Mouse (Mus musculus): ENCODE measurements around the gene Glis1.

The Glis1 gene

DNA sequence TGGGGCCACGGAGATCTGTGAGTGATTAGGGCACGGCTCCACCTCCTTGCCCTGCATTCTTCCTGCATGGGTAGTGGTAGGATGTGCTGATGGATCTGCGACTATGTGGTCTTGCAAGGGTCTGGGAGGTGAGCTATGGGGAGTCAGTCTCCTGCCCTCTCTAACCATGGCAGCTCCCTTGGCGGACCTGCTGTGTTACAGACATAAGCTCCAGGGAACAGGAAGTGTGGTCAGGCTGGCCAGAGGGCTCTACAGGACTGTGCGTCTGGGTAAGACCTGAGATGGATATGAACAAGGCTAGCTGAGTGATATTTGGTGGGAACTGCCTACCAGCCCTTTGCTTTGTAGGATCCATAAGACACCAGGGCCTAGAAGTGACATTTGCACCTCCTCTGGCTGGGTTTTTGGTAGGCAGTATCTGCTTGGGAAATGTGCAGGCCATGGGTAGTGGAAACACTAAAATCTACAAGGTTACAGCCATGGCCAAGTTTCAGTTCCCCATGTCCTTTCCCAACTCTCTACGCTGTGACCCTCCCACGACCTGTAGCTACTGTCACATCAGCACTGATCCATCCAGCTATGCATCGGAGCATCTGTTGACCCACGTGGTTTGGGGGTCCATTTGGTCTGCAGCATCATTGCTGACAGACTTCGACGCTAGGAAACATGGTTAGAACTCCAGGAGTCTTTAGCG is 142.9 kb downstream of the Glis1 start:
- no peak for ATAC-seq (ENCODE audit: low TSS enrichment)

DNA sequence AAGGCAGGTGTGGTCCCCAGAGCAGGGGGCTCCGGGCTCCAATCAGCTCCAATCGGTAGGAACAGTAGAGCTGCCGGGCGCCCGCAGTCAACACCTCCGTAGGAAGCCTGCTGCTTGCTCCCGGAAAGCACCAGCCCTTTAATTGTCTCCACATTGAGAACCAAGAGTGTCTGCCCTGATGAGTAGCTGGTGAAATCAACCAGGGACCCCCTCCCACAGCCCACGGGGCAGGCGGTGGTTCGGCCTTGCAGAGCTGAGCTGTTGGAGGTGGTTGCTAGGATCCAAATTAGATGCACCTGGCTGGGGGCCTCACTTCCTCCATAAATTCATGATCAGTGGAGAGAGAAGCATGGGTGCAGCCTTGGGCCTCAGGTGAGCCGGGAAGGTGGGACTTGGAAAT is 146.5 kb downstream of the Glis1 start:
- ATAC-seq (ENCODE audit: low TSS enrichment): no peak

- no peak for ATAC-seq (ENCODE audit: low TSS enrichment)
These were observed 152.0 kb downstream of the Glis1 start for GRCm38 (mm10) chr4:107586391-107586790.

GRCm38 (mm10) chr4:107588637-107589036 is 154.2 kb downstream of the Glis1 start:
- no peak; the same call in 1 of the 2 replicates for ATAC-seq (ENCODE audit: low TSS enrichment)

DNA sequence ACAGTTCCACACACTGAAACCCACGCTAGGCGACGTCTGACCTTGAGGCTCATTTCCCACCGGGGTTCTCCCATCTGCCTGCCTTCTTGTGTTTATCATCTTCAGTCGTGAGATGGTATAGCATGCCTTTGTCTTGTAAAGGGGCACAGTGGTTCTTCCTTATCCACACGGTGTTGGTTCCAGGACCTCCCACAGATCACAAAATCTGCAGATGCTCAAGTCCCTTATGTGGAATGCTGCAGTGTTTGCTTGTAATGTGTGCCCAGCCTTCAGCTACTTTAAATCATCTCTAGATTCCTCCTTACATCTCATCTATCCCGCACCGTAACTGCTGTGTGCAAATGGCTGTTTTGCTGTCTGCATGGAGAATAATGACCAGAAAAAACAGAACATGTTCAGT is 154.7 kb downstream of the Glis1 start:
- ATAC-seq (ENCODE audit: low TSS enrichment): peak; percentile 95

DNA sequence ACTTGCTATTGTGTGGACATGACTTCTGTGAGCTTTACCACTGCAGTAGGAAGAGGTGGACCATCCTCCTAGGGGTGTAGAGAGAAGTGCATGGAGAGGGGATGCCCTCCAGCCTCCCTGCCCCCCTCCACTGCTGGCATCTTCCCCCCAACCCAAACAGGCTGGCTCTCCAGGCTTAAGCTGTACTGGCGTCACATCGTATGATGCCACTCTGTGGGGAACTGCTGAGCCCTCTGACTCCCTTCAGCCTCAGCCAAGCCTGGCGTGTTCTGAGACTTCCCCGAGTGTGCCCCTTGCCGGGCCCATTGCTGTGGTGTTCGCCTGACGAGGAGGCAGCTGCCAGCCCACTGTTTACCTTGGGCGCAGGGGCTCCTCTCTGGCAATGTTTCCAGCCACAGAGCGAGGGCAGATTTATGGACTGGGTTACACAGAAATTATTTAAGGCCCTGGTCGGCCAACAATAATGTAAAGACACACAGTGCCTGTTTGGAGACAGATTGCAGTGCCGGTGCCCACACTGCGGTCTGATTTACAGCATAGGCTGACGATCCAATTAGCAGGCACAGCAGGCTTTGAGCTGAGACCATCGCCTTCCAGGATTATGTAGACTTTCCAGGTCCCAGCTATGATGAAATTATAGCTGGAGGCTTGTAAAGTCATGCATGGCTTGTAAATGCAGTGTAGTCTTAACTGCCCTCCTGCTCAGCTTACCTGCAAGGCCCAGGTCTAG is 156.6 kb downstream of the Glis1 start:
- no peak for ATAC-seq (ENCODE audit: low TSS enrichment)

- ATAC-seq (ENCODE audit: low TSS enrichment): no peak
These were observed 159.0 kb downstream of the Glis1 start for GRCm38 (mm10) chr4:107593426-107593825.

- ATAC-seq (ENCODE audit: low TSS enrichment): no peak
These were observed 163.0 kb downstream of the Glis1 start for GRCm38 (mm10) chr4:107597226-107597897.

- ATAC-seq (ENCODE audit: low TSS enrichment): peak; percentile 28; the same call in 1 of the 2 replicates
These were observed 163.6 kb downstream of the Glis1 start for GRCm38 (mm10) chr4:107597898-107598580.

- ATAC-seq (ENCODE audit: low TSS enrichment): peak; percentile 90
These were observed 164.2 kb downstream of the Glis1 start for GRCm38 (mm10) chr4:107598581-107598958.

DNA sequence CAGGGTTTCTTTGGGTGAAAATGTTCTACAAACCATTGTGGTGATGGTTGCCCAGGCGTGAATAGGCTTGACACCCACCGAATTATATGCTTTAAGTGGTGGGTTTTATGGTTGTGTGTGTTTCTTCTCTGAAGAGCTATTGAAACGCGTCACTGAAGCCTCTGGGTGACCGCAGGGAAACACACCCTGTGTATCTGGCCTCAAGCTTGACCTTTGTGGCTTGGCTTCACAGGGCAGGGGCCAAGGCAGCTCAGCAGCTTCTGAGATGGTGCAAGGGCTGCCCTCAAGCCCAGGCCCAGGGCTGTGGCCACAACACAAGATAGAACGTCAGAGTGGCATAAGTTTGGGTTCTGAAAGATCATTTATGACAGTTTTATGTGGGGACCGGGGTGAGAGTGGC is 167.9 kb downstream of the Glis1 start:
- no peak for ATAC-seq (ENCODE audit: low TSS enrichment)

- ATAC-seq (ENCODE audit: low TSS enrichment): peak; percentile 56; the same call in 1 of the 2 replicates
These were observed 168.4 kb downstream of the Glis1 start for GRCm38 (mm10) chr4:107602787-107603186.

DNA sequence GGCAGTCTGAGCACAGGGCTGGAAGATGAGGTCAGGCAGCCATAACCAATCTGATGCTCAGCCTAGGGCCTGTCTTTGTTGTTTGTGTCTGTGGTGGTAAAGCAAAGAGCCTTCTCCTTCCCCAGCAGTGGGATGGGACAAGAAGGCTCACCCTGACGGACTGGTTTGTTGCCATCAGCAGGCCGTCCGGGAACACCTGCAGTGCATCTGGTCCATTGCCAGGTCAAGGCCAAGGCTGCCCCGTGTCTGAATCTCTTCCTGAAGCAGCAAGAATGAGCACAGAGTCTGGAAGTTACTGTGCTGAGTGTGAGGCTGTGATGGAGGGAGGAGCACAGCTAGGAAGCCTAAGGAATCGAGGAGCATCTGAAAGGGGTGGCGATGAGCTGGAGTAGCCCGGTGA is 168.8 kb downstream of the Glis1 start:
- no peak for ATAC-seq (ENCODE audit: low TSS enrichment)

DNA sequence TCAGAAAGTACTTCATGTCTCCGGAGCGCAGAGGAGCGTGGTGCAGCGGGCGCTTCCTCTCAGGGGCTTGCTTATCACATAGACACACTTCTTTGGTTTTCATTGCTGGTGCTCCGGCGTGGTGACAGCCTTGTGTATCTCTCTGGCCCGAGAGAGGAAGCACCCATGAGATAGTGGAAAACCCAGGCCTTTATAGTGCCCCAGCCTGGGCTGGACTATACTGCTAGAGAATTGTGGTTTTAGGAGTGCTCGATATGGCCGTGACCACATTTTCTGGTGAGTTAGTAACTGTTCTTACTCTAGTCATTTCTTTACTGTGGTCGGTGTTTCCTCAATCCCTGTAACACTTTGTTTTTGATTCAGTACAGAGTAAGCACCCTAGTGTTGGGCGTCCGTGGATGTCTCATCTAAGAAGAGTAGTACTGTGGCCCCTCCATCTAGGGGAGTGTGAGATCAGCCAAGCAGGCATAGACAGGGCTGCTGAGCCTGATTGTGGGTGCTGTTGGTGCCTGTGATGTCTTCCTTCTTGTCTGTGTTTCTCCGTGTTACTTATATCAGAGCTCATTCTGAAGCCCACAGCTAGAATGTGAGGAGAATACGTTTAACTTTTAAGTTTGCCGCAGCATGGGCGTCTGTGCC is 171.7 kb downstream of the Glis1 start:
- ATAC-seq (ENCODE audit: low TSS enrichment): no peak

GRCm38 (mm10) chr4:107609775-107610174 is 175.4 kb downstream of the Glis1 start:
- no peak for ATAC-seq (ENCODE audit: low TSS enrichment)

GRCm38 (mm10) chr4:107611888-107612650 is 177.7 kb downstream of the Glis1 start:
- ATAC-seq (ENCODE audit: low TSS enrichment): peak; percentile 87

DNA sequence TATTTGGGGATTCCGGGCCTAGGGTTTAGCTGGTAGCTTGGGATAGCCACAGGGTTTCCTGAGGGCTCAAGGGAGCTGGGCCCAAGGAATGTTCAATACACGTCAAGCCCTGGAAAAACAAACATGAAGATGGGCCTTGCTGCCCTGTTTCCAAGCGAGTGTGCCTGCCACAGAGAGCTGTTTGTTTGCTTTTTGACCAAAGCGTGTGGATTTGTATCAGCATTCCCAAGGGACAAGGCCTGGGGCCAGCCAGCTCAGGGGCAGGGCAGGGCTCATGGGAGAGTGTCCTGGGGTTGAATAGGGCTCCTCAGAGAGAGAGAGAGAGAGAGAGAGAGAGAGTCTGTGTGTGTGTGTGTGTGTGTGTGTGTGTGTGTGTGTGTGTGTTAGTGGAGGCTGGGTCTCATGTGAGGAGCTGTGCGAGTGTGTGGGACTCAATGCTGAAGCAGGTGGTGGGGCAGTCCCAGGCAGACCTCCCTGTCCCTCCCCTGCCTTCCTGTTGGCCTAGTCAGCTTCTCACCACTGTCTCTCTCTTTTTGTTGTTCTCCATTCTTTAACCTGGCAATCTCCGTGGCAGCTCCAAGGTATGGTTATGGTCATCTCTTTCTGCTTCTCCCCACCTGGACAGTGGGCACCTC is 183.3 kb downstream of the Glis1 start:
- no peak for ATAC-seq (ENCODE audit: low TSS enrichment)

DNA sequence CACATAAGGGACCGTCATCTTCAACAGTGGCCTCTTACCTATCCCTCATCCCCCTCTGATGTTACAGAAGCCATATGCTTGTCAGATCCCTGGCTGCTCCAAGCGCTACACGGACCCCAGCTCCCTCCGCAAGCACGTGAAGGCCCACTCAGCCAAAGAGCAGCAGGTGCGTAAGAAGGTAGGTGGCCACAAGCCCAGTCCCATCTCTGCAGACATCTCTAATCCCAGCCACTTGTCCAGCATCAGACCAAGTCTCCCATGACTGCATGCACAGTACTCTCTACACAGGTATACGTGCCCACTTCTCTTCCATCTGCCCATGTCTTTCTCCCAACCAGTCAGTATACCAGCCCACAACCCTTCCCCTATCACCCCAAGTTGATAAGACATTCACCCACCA is 185.1 kb downstream of the Glis1 start:
- no peak for ATAC-seq (ENCODE audit: low TSS enrichment)

GRCm38 (mm10) chr4:107621366-107621765 is 187.0 kb downstream of the Glis1 start:
- no peak for ATAC-seq (ENCODE audit: low TSS enrichment)

GRCm38 (mm10) chr4:107622296-107622695 is 187.9 kb downstream of the Glis1 start:
- ATAC-seq (ENCODE audit: low TSS enrichment): no peak

Data from frontal cortex, adult (tissue).